Mouse (Mus musculus) cerebellum, adult 18-20 months (tissue): Measurements from ENCODE around the gene B020011L13Rik.
"Not testable (repeated sequence)": the region's sequence is repeated elsewhere in the genome, so short reads cannot be mapped to it uniquely, and the experiment has no call there.

Experiments
- DNase-seq, 2 experiments: peaks; one replicate each; pipeline ENCODE4 v3.0.0; 2021

The B020011L13Rik gene

GRCm38 (mm10) chr1:117780833-117781232, at the start of gene B020011L13Rik:
TSS of gene B020011L13Rik (plus strand) at chr1:117781133.
- not testable (repeated sequence) for DNase-seq

- not testable (repeated sequence) for DNase-seq
These were observed 35.3 kb downstream of the B020011L13Rik start for GRCm38 (mm10) chr1:117816271-117816670.

- DNase-seq: not testable (repeated sequence)
These were observed 48.8 kb downstream of the B020011L13Rik start, which contains the start of gene Gm28360 for GRCm38 (mm10) chr1:117829781-117830180. TSS of gene Gm28360 (plus strand) at chr1:117830081.

GRCm38 (mm10) chr1:117851718-117852117, 70.8 kb downstream of the B020011L13Rik start:
- DNase-seq: not testable (repeated sequence)
